Mouse (Mus musculus): ENCODE results near the gene Sik3.

GRCm38 (mm10) chr9:46191644-46192043 is 179.0 kb downstream of the Sik3 start:
- TF ChIP-seq POLR2A (IDR thresholded peaks at IDR 0.05; ENCODE audit: extremely low read depth, insufficient read depth, low read length) (no peak), CTCF (IDR thresholded peaks at IDR 0.05; ENCODE audit: extremely low read depth, insufficient read depth, low read length) (peak; percentile 31; the same call in 1 of the 2 replicates)

Measured in cortical plate, adult 2 months (tissue).